Mouse (Mus musculus) left cerebral cortex, adult 11 months (tissue): Measurements from ENCODE around the gene Gemin7.
A peak's percentile ranks its signal among the peaks of the same experiment; 100 is the strongest.

Experiments used
- DNase-seq: peaks from one replicate; pipeline ENCODE4 v3.0.0; 2022; ENCODE audit warnings: low spot score

The Gemin7 gene

DNA sequence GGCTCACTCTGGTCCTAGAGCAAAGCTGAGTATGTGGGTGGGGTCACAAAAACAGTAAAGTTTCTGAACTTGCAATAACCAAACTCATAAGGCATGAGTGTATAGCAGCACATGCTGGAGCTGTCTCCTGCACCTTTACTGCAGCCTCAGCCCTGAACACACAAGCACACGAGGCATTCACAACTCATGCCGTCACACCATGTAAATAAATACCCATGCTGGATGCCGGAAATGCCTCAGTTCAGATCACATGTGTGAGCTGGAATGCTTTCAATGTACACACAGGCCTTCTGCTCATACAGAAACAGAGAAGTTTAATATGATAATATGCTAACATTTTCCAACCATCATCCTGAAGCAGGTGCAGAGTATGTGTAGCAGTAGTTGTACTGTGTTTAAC lies 31.4 kb downstream of the Gemin7 start:
- no peak for DNase-seq

DNA sequence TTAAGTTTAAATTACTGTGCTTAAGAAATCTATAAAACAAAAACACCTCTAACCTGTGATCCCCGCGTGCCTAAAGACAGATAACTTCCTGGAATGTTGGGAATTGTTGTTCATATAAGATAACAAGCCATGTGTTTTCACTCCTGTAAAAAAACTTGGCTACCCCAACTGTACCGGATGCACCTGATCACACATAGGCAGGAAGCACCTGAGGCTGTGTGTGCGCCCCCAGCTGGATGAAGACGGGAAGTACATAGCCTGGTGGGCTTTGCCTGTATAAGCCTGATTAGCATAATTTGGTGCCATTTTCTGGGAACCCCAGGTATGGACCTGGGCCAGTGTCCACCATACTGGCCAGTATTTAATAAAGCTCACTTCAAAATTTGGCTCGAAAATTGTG lies 33.8 kb downstream of the Gemin7 start:
- no peak for DNase-seq

DNA sequence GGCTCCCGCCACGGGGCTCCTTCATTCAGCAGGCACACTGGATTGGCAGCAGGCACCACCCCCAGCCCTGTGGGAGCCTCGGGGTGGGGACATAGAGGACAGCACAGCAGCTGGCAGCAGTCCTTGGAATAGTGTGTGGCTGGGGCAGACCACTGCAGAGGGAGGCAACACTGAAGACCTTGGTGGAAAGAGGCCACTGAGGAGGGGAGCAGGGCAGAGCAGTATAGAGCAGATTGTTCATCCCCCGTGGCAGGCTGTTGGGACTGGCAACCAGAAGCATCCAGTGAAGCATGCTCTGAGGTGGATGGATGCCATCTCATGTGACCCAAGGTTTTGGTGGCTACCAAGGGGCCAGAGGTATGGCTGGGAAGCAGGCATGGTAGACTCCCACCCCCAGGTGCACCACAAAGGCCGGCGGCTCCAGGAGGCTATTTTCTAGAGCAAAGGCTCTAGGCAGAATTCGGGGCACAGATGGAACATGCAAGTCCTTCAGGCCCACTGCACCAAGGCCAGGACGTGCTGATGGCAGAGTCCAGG lies 35.2 kb downstream of the Gemin7 start:
- DNase-seq: no peak

DNA sequence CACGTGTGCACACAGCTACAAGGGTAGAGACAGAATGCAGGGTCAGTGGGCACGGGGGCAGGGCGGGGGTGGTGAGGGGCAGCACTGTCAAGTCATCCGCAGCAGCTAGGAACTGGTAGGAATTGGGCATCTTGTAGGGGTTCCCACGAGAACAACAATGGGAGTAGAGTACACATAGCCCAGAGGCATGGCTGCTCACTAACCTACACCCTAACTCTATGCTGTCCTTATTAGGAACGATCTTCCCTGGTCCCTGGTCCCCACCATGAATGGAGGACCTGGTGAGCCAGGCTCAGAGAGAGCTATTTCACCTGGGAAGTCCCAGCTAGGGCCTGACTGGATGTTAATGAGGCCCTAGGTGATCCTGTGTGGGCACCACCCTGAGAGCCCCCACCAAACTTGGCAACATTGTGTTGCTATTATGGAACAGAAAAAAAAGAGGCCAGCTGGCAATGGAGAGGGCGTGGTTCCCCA lies 35.7 kb downstream of the Gemin7 start:
- no peak for DNase-seq

DNA sequence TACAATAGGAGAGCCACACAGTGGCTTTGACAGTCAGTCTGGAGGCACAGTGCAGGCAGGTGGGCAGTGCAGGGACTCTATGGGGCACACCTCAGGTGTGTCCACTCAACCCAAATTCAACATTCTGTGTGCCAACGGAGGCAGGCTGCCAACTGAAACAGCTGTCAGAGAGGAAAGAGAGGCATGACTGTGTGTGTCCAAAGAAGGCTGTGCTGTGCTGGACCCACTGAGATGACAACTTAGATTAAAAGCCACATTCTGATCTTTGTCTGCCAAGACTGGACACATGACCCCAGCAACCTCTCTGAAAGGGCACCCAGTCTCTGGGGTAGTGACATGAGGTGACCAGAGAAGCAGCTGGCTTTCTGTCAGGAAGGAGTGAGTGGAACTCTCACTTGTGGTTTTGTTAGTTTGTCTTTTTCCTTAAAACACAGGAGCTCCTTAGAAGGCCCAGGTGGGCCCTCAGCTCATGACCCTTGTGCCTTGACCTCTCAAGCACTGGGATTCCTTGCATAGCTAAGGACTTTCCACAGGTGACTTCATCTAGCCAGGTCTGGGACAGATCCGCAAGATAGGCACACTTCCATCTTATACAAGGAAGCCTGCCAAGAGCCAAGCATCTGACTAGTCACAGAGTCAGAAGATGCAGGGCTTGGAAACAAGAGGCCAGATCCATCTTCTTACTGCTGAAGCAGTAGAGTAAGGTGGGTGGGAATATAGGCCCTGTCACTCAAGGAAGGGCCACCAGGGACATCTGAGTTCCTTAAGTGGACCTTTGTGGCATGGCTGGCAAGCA lies 36.4 kb downstream of the Gemin7 start:
- DNase-seq: no peak

DNA sequence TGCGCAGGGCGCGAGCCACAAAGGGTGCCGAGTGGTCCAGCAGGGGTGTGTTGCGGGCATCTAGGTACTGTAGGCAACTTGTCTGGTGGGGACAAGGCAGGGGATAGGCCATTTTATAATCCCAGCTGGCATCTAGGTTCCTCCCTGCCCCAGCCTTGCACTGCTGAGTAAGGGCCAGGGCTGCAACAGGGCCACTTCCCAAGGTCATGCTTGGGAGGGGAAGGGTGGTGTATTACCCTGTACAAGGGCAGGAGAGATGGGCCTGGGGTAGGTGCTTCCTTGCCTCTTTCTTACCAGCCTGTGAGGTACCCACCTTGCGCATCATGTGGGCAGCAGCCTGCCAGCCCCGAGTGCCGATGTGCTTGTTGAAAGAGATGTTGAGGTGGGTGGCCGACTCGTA lies 42.7 kb downstream of the Gemin7 start:
- DNase-seq: no peak

DNA sequence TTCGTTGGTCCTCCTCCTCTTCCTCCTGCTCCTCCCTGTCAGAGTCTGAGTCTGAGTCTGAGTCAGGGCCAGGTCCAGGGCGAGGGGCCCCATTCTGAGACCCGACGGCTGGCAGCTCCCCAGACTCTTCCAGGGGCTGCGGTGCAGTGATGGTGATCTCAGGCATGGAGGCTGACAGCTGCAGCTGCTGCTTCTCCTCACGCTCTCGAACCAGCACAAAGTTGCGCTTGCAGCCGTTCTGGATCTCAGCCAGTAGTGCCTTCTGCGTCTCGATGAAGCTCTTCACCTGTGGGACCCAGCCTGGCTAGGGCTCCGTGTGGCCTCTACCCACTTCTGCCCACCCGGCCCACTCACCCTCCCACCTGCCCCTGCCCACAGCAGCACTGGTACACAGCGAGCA lies 45.2 kb downstream of the Gemin7 start:
- DNase-seq: no peak

DNA sequence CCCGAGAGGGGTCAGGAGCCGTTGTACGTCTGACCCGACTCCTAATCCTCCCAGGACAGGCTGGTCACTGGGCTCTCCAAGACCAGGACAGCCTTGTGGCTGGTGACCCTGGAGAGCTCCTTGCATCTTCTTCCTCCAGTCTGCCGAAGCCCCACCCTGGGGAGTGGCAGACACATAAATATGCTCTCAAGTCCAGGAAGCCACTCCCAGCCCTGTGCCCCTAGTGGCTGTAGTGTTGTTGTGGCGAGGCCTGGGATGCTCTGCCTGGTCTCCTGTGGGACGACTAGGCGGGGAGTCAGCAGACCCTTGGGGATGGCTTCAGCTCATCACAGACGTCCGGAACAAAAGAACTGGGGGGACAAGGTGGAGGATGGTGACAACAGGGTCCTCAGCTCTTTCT lies 46.3 kb downstream of the Gemin7 start:
- DNase-seq: no peak

DNA sequence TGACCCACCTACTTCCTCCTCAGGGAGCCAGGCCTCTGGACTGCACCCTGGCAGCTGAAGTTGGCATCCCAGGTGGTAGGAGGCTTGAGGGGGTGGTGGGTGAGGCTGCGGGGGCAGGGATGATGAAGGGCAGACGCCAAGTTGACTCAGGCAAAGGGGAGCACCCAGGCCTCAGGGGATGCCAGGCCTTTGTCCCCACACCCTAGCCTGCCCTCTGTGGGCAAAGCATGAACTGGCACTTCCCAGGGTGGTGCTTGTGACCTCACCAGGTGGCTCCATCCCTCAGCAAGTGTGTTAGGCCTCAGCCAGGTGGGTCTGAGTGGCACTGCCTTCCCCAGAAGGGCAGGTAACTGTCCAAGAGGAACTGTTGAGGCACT lies 52.3 kb downstream of the Gemin7 start:
- DNase-seq: no peak

DNA sequence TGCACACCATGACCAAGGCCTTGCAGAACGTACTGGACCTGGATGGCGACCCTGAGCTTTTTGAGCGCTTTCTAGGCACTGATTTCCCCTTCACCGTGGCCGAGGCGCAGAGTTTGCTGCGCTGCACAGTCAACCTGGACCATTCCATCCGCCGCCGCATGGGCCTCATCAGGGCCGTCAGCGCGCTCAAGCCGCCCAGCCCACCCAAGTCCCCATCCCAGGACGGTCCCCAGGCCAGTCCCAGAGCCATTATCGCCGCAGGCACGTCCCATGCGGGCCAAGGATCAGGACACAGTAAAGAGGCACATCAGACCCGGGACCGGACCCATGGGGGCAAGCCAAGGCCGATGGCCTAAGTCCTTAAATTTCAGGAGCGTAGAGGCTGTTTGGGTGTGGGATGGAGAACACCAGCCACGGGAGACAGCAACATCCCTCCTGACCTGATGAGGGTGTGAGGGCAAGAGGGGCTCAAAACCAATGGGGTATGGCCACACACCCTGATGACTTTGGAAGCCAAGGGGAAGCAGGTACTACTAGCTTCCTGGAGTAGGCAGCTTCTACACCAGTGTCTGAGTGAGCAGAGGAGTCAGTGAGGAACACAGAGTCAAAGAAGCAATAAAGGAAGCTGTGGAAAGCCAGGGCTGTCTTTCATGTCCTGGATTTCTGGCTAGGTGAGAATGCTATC lies 52.8 kb downstream of the Gemin7 start:
- DNase-seq: no peak

DNA sequence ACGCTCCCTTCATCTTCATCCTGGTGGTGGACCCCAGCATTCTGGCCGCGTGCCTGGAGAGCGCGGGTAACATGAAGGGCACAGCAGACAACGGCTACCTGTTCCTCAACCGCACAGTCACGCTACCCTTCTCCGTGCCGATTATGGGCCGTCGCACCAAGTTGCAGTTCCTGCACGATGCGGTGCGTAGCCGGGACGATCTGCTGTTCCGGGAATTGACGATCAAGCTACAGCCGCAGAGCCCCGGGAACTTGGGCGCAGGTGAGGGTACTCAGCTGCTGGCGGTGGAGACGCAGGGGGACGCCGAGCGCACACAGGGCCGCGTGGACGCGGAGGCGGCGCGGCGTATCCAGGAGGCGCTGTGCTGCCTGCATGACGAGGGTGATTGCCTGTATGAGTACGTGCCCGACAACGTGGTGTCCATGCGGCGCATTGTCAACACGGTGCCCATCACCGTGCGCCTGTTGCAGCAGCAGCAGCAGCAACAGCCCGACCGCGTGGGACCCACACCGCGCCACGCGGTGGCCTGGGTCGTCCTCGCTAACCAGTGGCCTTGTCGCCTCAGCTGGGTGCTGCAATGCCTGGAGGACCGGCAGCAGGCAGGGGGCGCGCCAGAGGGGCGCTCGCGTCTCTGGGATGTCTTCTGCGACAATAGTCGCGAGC lies 53.5 kb downstream of the Gemin7 start:
- DNase-seq: peak; percentile 52

DNA sequence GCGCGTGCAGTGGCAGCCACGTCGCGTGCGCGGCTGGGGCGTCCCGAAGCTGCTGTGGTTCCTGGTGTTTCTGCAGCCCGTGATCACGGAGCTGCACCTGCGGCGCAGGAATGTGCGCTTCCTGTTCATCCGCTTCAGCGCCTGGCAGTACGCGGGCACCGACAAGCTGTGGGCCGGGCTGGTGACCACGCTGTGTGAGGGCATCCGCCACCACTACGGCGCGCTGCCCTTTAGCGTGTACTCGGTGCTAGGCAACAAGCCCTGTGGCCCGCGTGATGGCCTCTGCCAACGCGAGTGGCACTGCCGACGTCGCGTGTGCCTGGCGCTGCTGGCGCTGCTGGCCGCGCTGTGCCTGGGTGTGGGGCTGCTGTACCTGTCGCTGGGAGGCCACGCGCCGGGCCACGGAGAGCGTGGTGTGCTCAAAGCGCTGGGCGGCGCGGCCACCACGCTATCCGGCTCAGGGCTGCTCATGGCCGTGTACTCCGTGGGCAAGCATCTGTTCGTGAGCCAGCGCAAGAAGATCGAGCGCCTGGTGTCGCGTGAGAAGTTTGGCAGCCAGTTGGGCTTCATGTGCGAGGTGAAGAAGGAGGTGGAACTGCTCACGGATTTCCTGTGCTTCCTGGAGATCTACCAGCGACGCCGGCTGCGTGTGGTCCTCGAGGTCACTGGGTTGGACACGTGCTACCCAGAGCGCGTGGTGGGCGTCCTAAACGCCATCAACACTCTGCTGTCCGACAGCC lies 54.2 kb downstream of the Gemin7 start:
- DNase-seq: no peak

DNA sequence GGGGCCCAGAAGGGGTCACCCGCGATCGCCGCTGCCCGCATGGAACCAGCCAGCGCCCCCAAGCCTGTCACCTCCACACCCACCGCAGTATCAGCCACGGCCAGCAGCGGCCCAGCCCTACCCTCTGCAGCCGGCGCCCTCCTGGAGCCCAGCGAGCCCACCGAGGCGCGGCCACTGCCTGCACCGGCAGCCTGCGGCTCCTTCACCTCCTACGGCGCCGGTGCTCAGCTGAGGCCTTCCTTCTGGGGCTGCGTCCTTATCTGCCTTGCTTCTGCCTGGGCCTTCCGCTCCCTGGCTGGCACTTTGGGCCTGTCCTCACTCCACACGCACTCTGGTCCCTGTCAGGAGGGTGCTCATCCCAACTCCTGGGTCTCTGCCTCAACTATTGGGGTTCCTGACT lies 57.4 kb downstream of the Gemin7 start:
- no peak for DNase-seq

DNA sequence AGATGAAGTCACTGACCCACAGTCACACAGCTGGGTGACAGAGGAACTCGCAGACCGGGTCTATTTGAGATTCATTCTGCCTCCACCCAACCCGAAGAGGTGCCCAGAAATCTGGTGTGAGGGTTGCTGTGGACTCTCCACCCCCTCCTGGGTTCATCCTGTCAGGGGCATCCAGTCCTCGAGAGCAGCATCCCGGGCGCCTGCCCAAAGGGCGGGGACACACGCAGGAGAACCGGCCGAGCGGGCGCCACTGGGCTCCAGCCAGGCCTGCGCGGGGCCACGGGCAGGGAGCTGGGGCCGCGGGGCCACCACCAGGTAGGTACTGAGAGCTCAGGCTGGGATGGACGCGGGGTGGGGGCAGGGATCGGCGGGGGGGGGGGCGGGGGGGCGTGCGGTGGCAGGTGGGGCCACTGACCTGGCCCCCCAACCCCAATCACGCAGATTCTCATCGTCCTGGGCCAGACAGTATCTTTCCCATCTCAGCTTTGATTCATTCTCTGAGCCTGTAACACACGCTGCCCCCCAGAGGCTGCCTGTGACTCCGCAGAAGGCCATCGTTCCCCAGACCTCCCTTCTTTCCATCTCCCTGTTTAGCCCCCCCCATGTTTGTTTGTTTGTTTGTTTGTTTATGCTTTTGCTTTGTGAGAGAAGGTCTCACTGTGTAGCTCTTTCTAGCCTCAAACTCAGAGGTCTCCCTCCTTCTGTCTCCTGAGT lies 59.6 kb downstream of the Gemin7 start, which contains the start of gene Nkpd1:
Nkpd1 (plus strand) TSS at position 187 of the 714 bp plus-strand sequence.
- DNase-seq: no peak
